Mouse (Mus musculus): ENCODE measurements around the gene Depdc1b. TPM values are rescaled to one million over a fixed set of nuclear protein-coding genes. Genes with fewer than 3 reads are reported as not detected.

Gene Depdc1b
- total and polyA plus RNA-seq, 2 experiments from 2014 or later: 1.1 TPM; not detected in 1

- DNase-seq (ENCODE audit: low spot score) (no peak), ATAC-seq (ENCODE audit: insufficient read depth, low read depth) (no peak)
- Histone ChIP-seq H3K9me3 (replicated peaks; ENCODE audit: control insufficient read depth, low read length) (no peaks in the 10 kb centered on the region; the same call in 1 of the 2 replicates), H3K27ac (ENCODE audit: low read depth) (no peak overlapping the region), H3K4me3 (ENCODE audit: low read depth, low read length) (no peak overlapping the region), H3K9ac (replicated peaks; ENCODE audit: low read depth, low read length) (no peak overlapping the region), H3K36me3 (replicated peaks; ENCODE audit: control insufficient read depth, insufficient read depth, low read length) (no peaks in the 10 kb centered on the region), H3K4me2 (ENCODE audit: low read depth, low read length) (no peak overlapping the region), H3K4me1 (ENCODE audit: control insufficient read depth, insufficient read depth) (no peaks in the 10 kb centered on the region), H3K27me3 (ENCODE audit: control insufficient read depth, insufficient read depth, low read length) (peaks cover 15% of the 10 kb centered on the region)
- no peak for TF ChIP-seq EP300 (IDR thresholded peaks at IDR 0.05; ENCODE audit: low read depth)
- TF ChIP-seq CTCF (IDR thresholded peaks at IDR 0.05; ENCODE audit: low read depth): no peak
- WGBS: 47% methylated on average over 3 of the region's 3 CpGs
Measured at GRCm38 (mm10) chr13:108289436-108289835, 26.7 kb upstream of the Depdc1b start.

- Histone ChIP-seq H3K9ac (replicated peaks; ENCODE audit: low read depth, low read length) (no peak overlapping the region), H3K27ac (ENCODE audit: low read depth) (no peak overlapping the region), H3K27me3 (ENCODE audit: control insufficient read depth, insufficient read depth, low read length) (peaks cover 15% of the 10 kb centered on the region), H3K36me3 (replicated peaks; ENCODE audit: control insufficient read depth, insufficient read depth, low read length) (no peaks in the 10 kb centered on the region), H3K4me1 (ENCODE audit: control insufficient read depth, insufficient read depth) (no peaks in the 10 kb centered on the region), H3K9me3 (replicated peaks; ENCODE audit: control insufficient read depth, low read length) (no peaks in the 10 kb centered on the region; the same call in 1 of the 2 replicates), H3K4me3 (ENCODE audit: low read depth, low read length) (no peak overlapping the region), H3K4me2 (ENCODE audit: low read depth, low read length) (no peak overlapping the region)
- ATAC-seq (ENCODE audit: insufficient read depth, low read depth): no peak
- DNase-seq (ENCODE audit: low spot score): no peak
- WGBS: 82% methylated on average over 4 of the region's 4 CpGs
- TF ChIP-seq EP300 (IDR thresholded peaks at IDR 0.05; ENCODE audit: low read depth) (no peak), CTCF (IDR thresholded peaks at IDR 0.05; ENCODE audit: low read depth) (no peak)
Measured at GRCm38 (mm10) chr13:108290314-108290713, 25.8 kb upstream of the Depdc1b start.

GRCm38 (mm10) chr13:108297350-108298093 is 18.6 kb upstream of the Depdc1b start:
- peaks cover 21% of the 10 kb centered on the region for H3K27me3 ChIP-seq (ENCODE audit: control insufficient read depth, insufficient read depth, low read length)
- H3K9ac ChIP-seq (replicated peaks; ENCODE audit: low read depth, low read length): no peak overlapping the region
- H3K9me3 ChIP-seq (replicated peaks; ENCODE audit: control insufficient read depth, low read length): no peaks in the 10 kb centered on the region
- no peaks in the 10 kb centered on the region for H3K36me3 ChIP-seq (replicated peaks; ENCODE audit: control insufficient read depth, insufficient read depth, low read length)
- peak overlapping the region; percentile 51 for H3K4me2 ChIP-seq (ENCODE audit: low read depth, low read length)
- H3K4me1 ChIP-seq (ENCODE audit: control insufficient read depth, insufficient read depth): no peaks in the 10 kb centered on the region
- no peak for TF ChIP-seq EP300 (IDR thresholded peaks at IDR 0.05; ENCODE audit: low read depth)
- no peak for TF ChIP-seq CTCF (IDR thresholded peaks at IDR 0.05; ENCODE audit: low read depth)
- peak overlapping the region; percentile 45 for H3K27ac ChIP-seq (ENCODE audit: low read depth)
- peak; percentile 75 for ATAC-seq (ENCODE audit: insufficient read depth, low read depth)
- H3K4me3 ChIP-seq (ENCODE audit: low read depth, low read length): peak overlapping the region; percentile 32
- 6% methylated on average over 12 of the region's 12 CpGs for WGBS
- DNase-seq (ENCODE audit: low spot score): peak; percentile 63

GRCm38 (mm10) chr13:108298241-108298640 is 17.9 kb upstream of the Depdc1b start:
- Histone ChIP-seq H3K4me2 (ENCODE audit: low read depth, low read length) (no peak overlapping the region), H3K27ac (ENCODE audit: low read depth) (no peak overlapping the region), H3K9ac (replicated peaks; ENCODE audit: low read depth, low read length) (no peak overlapping the region), H3K27me3 (ENCODE audit: control insufficient read depth, insufficient read depth, low read length) (peaks cover 26% of the 10 kb centered on the region), H3K9me3 (replicated peaks; ENCODE audit: control insufficient read depth, low read length) (no peaks in the 10 kb centered on the region), H3K4me1 (ENCODE audit: control insufficient read depth, insufficient read depth) (no peaks in the 10 kb centered on the region), H3K4me3 (ENCODE audit: low read depth, low read length) (no peak overlapping the region), H3K36me3 (replicated peaks; ENCODE audit: control insufficient read depth, insufficient read depth, low read length) (no peaks in the 10 kb centered on the region)
- DNase-seq (ENCODE audit: low spot score) (no peak), ATAC-seq (ENCODE audit: insufficient read depth, low read depth) (no peak)
- TF ChIP-seq EP300 (IDR thresholded peaks at IDR 0.05; ENCODE audit: low read depth) (no peak), CTCF (IDR thresholded peaks at IDR 0.05; ENCODE audit: low read depth) (no peak)
- WGBS: 51% methylated on average over 5 of the region's 5 CpGs

GRCm38 (mm10) chr13:108300346-108300950 is 15.7 kb upstream of the Depdc1b start:
- Histone ChIP-seq H3K9me3 (replicated peaks; ENCODE audit: control insufficient read depth, low read length) (no peaks in the 10 kb centered on the region), H3K9ac (replicated peaks; ENCODE audit: low read depth, low read length) (no peak overlapping the region), H3K36me3 (replicated peaks; ENCODE audit: control insufficient read depth, insufficient read depth, low read length) (no peaks in the 10 kb centered on the region), H3K4me1 (ENCODE audit: control insufficient read depth, insufficient read depth) (no peaks in the 10 kb centered on the region), H3K4me2 (ENCODE audit: low read depth, low read length) (no peak overlapping the region), H3K27me3 (ENCODE audit: control insufficient read depth, insufficient read depth, low read length) (peaks cover 37% of the 10 kb centered on the region), H3K27ac (ENCODE audit: low read depth) (no peak overlapping the region), H3K4me3 (ENCODE audit: low read depth, low read length) (no peak overlapping the region)
- ATAC-seq (ENCODE audit: insufficient read depth, low read depth) (no peak; the same call in 1 of the 2 replicates), DNase-seq (ENCODE audit: low spot score) (peak; percentile 12)
- 14% methylated on average over 5 of the region's 5 CpGs for WGBS
- TF ChIP-seq EP300 (IDR thresholded peaks at IDR 0.05; ENCODE audit: low read depth) (no peak), CTCF (IDR thresholded peaks at IDR 0.05; ENCODE audit: low read depth) (peak; percentile 17; the same call in 1 of the 2 replicates)

Measured in heart, postnatal 0 days (tissue).